Mouse (Mus musculus) hindbrain, embryonic 11.5 days (tissue): Measurements from ENCODE around the gene Slc35c2. TPM values are rescaled to one million over a fixed set of nuclear protein-coding genes. Genes with fewer than 3 reads are reported as not detected.

Source experiments
- ATAC-seq: fragments of 200-750 bp; cut with Nextera tagmentation; 2 replicates; pipeline ENCODE4 v1.8.0; 2017; ENCODE audit warnings: mild to moderate bottlenecking, moderate TSS enrichment, moderate library complexity; ENCODE audit not compliant: low FRiP score
- DNase-seq: peaks from one replicate; pipeline ENCODE4 v3.0.0-alpha.2; 2015; ENCODE audit warnings: low spot score
- H3K27ac ChIP-seq: fragments of 300-500 bp; sonication (generic); 2 replicates; pipeline ENCODE4 v1.5.1; 2014; ENCODE audit warnings: mild to moderate bottlenecking, low read depth, low read length
- H3K27me3 ChIP-seq: fragments of 300-500 bp; sonication (generic); 2 replicates; pipeline ENCODE4 v1.6.1; 2014; ENCODE audit warnings: mild to moderate bottlenecking, low read length, moderate library complexity, mixed read lengths; ENCODE audit not compliant: control insufficient read depth, insufficient read depth
- H3K36me3 ChIP-seq: fragments of 300-500 bp; sonication (generic); 2 replicates; pipeline ENCODE4 v1.6.1; 2014; ENCODE audit warnings: mild to moderate bottlenecking, low read length, moderate library complexity, mixed read lengths; ENCODE audit not compliant: control insufficient read depth, insufficient read depth
- H3K4me1 ChIP-seq: fragments of 300-500 bp; sonication (generic); replicated peaks from 2 replicates; pipeline ENCODE4 v1.6.1; 2014; ENCODE audit warnings: low read length, mixed read lengths; ENCODE audit not compliant: control insufficient read depth, insufficient read depth
- H3K4me2 ChIP-seq: fragments of 300-500 bp; sonication (generic); replicated peaks from 2 replicates; pipeline ENCODE4 v1.6.1; 2014; ENCODE audit warnings: mild to moderate bottlenecking, low read depth, low read length
- H3K4me3 ChIP-seq: fragments of 300-500 bp; sonication (generic); 2 replicates; pipeline ENCODE4 v1.5.1; 2014; ENCODE audit warnings: low read depth, low read length
- H3K9ac ChIP-seq: fragments of 300-500 bp; sonication (generic); 2 replicates; pipeline ENCODE4 v1.6.1; 2014; ENCODE audit warnings: low read depth, low read length
- H3K9me3 ChIP-seq: fragments of 300-500 bp; sonication (generic); 2 replicates; pipeline ENCODE4 v1.6.1; 2016; ENCODE audit warnings: low read length; ENCODE audit not compliant: control insufficient read depth
- WGBS: fragments of 180-500 bp; shearing (Covaris S2); extraction: QIAGEN DNeasy Blood & Tissue Kit; methylation state at CpG from one replicate; pipeline ENCODE4 v1.1.7; 2014; 5-methylcytosine and 5-hydroxymethylcytosine counted together
- polyA plus RNA-seq: library from polyadenylated mRNA; unstranded; fragments of >200 nt; fragmentation: Nextera tagmentation; extraction: Ambion mirVana; gene quantifications from 2 replicates; pipeline ENCODE4 v1.2.1, GENCODE M21; 2014

Slc35c2 gene
- 45.8 and 51.0 TPM in 2 replicates for polyA plus RNA-seq

DNA sequence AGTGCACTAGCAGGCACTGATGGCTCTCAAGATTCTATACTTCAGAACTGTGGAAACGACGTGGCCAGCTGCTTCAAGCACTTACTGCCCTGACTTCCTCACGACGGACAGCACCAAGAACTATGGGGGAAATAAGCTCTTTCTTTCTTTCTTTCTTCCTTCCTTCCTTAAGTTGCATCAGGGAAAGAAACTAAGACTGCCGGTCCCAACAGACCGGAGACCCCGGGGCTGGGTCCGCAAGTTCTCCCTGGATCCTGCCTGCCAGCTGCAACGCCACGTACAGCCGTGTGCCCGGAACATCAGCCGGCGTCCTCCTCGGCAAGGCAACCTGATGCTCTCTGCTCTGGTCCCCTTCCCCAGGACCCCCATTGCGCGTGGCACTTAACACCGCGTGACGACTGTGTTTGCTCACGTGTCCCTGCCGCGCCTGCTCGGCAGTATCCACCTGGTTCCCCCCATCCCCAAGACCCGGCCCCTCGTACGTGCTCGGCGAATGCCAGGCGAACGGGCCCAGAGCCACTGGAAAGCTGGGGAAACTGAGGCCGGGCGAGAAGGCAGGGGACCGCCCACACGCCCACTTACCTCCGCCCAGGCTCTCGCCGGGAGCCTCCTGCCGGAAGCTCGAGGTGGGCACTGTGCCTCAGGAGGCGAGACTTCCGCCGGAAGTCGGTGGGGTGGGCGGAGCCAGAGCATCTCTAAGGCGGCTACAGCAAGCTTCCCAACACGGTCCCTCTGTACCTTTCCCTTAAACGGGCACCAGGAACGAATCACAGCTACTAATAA, at the start of gene Slc35c2:
Gene Slc35c2, minus strand, starts transcription at position 668 of the 783 bp plus-strand sequence.
- Histone ChIP-seq H3K4me2 (peak within 1 kb of the TSS; percentile 91), H3K4me1 (peaks cover 6% of the 10 kb centered on the region), H3K9ac (peak within 1 kb of the TSS; percentile 81), H3K27ac (peak within 1 kb of the TSS; percentile 17; the same call in 1 of the 2 replicates), H3K27me3 (no peaks in the 10 kb centered on the region), H3K36me3 (0 out of 2 replicates have a peak, but pooled peaks cover 2% of the 10 kb centered on the region), H3K9me3 (no peaks in the 10 kb centered on the region), H3K4me3 (peak within 1 kb of the TSS; percentile 82)
- DNase-seq (peak; percentile 97), ATAC-seq (peak; percentile 94)
- WGBS, result 1% methylated on average over 49 of the region's 49 CpGs

DNA sequence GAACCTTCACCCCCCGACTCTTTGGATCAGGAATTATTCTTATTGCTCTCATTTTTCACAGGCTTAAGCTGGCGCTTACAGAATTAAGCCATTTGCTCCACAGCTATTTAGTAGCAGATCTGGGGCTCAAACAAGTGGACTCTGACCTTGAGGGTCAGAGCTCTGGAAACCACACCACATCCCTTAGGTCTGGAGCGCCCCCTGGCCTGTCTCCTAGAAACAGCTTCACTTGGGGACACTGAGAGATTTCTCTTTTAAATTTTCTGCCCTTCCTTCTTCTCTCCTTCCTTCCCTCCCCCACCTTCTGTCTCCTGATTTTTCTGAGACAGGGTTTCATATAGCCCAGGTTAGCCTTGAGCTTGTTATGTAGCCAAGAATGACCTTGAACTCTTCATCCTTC, 49.5 kb upstream of the Slc35c2 start:
- no peaks in the 10 kb centered on the region for H3K36me3 ChIP-seq
- H3K27ac ChIP-seq, result no peak overlapping the region
- ATAC-seq (no peak), DNase-seq (peak; percentile 74)
- no peaks in the 10 kb centered on the region for H3K4me1 ChIP-seq
- no peak overlapping the region for H3K9ac ChIP-seq
- no peak overlapping the region for H3K4me3 ChIP-seq
- WGBS, result 23% methylated on average over 3 of the region's 3 CpGs
- H3K9me3 ChIP-seq, result no peaks in the 10 kb centered on the region
- H3K4me2 ChIP-seq, result no peak overlapping the region
- H3K27me3 ChIP-seq, result no peaks in the 10 kb centered on the region

DNA sequence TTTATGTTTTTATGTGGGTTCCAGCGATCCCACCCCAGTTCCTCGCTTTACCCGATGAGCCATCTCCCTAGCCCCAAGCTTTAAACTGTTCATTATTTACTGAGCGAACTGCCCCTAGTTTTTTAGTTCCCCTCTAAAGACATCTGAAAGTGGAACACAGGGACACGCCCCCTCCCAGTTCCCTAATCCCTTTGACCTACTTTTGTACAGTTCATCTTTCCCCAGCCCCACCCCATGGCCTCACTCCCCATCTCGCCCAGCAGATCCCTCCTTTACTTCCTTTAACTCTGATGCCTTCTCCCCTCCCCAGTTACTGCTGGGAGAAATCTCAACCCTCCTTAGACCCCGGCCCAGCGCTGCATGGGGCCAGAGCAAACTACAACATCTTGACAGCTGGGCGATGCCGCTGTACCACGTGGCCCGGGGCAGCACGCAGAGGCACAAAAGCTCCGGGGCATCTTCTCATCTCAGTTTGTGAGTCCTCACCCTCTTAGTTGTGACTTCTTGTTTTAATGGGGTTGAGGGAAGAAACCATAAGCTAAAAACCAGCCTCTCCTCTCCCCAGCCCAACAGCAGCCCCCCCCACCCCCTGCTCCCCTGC, 45.0 kb upstream of the Slc35c2 start:
- no peak for ATAC-seq
- no peak overlapping the region for H3K4me2 ChIP-seq
- H3K4me1 ChIP-seq, result no peaks in the 10 kb centered on the region
- H3K9ac ChIP-seq, result no peak overlapping the region
- 50% methylated on average over 14 of the region's 14 CpGs for WGBS
- no peaks in the 10 kb centered on the region for H3K9me3 ChIP-seq
- DNase-seq, result no peak
- H3K4me3 ChIP-seq, result no peak overlapping the region
- H3K27ac ChIP-seq, result no peak overlapping the region
- no peaks in the 10 kb centered on the region for H3K27me3 ChIP-seq
- no peaks in the 10 kb centered on the region for H3K36me3 ChIP-seq

DNA sequence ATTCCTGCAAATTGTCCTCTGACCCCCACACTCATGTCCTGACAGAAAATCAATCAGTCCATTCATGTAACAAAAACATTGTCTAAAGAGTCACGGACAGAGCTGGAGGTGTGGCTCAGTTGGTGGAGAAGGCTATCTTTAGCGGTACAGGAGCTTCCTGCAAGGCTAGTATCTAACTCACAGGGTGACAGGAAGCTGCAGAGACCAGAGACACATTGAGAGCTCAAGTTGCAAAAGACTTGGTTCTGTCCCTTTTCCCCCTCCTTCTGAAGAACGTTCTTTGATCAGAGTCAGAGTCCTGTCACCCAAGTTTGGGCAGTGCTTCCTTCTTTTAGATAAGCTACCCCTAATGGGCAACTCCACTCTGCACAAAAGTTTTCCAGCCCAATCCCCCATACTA, 42.0 kb upstream of the Slc35c2 start:
- H3K4me1 ChIP-seq, result peaks cover 6% of the 10 kb centered on the region; the same call in 1 of the 2 replicates
- ATAC-seq (no peak), DNase-seq (no peak)
- H3K9me3 ChIP-seq, result no peaks in the 10 kb centered on the region
- no peak overlapping the region for H3K4me2 ChIP-seq
- no peak overlapping the region for H3K27ac ChIP-seq
- WGBS, result 37% methylated on average over 3 of the region's 3 CpGs
- H3K36me3 ChIP-seq, result no peaks in the 10 kb centered on the region
- H3K4me3 ChIP-seq, result no peak overlapping the region
- H3K9ac ChIP-seq, result no peak overlapping the region
- H3K27me3 ChIP-seq, result no peaks in the 10 kb centered on the region

DNA sequence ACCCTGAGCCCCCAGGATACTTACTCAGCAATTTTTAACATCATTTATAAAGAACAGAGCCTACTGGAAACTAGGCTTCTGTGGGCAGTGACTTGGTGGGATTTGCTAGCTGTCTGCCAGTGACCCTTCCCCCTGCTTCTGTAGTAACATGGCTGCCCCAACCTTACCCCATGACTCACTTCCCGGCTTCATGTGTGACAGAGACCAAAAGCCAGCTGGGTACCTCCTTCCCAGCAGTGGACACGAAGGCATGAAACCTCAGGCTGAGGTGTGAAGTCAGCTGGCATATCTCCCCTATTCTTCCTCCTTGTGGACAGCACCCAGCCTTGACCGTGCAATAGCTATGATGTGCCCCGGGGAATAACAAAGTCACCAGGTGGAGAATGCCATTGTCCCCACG, 41.1 kb upstream of the Slc35c2 start:
- no peaks in the 10 kb centered on the region for H3K9me3 ChIP-seq
- no peak overlapping the region for H3K27ac ChIP-seq
- H3K36me3 ChIP-seq, result no peaks in the 10 kb centered on the region
- 79% methylated on average over 5 of the region's 5 CpGs for WGBS
- H3K9ac ChIP-seq, result no peak overlapping the region
- no peaks in the 10 kb centered on the region for H3K27me3 ChIP-seq
- no peak overlapping the region for H3K4me3 ChIP-seq
- peaks cover 6% of the 10 kb centered on the region; the same call in 1 of the 2 replicates for H3K4me1 ChIP-seq
- no peak overlapping the region for H3K4me2 ChIP-seq
- ATAC-seq (no peak), DNase-seq (no peak)

DNA sequence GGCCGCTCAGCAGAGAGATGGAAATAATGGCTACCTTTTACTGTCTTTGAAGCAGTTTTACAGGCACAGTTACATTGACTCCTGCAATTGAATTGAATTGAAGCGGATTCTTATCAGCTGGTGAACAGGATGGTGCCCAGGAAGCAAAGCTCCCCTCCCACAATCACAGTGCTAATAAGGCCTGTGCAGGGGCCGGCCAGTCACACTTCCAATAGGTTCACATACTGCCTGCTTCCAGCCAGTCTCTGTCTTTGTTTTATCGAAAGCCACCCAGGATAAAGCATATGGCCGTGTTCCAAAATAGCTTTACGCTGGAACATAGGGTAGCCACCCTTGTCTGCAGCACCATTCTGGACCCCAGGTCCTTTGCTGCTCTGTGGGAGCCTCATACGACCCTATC, 39.7 kb upstream of the Slc35c2 start:
- Histone ChIP-seq H3K4me2 (peak overlapping the region; percentile 89; the same call in 1 of the 2 replicates), H3K36me3 (no peaks in the 10 kb centered on the region), H3K27ac (no peak overlapping the region), H3K27me3 (no peaks in the 10 kb centered on the region), H3K9me3 (no peaks in the 10 kb centered on the region), H3K9ac (no peak overlapping the region; the same call in 1 of the 2 replicates), H3K4me1 (peaks cover 6% of the 10 kb centered on the region; the same call in 1 of the 2 replicates), H3K4me3 (peak overlapping the region; percentile 87; the same call in 1 of the 2 replicates)
- ATAC-seq (no peak), DNase-seq (no peak)
- 64% methylated on average over 7 of the region's 7 CpGs for WGBS

DNA sequence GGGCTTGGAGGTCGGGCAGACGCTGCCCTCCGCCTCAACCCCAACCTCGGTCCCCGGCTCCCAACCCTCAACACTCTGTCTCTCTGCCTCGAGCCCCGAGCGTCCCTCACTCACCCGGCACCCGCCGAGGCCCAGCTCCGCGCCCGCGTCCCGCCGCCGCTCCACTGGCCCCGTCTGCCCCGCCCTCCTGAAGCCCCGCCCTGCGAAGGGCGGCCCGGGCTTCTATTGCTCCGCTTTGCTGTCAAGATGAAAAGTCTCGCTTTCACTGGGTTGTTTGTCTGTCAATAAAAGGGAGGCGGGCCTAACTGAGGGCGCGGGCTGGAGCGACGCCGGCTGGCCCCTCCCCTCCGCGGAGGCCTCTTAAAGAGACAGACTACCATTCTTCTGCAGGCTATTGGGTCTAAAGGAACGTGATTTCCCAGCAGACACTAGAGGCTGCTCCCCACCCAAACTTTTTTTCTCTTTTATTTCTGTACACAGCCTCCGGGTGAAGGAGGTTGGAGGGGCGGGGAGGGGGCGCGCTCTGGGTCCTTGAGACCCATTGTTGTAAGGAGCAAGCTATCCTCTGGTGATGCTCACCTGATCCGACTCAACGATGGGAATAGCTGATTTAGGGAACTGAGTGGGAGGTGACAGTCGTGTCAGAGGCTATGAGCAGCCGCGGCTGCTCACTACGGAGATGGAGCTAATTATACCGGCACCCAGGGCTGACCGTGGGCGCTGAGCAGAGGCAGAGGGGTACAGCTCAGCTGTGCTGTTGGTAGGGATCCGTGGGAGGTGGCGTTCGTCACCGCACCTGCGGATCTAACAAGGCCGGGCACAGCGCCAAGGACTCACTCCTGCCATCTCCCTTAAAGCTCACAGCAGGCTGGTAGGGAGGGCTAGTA, 38.9 kb upstream of the Slc35c2 start, which contains the start of gene Elmo2:
Gene Elmo2, minus strand, starts transcription at position 176 of the 887 bp plus-strand sequence.
- no peaks in the 10 kb centered on the region for H3K27me3 ChIP-seq
- ATAC-seq, result peak; percentile 97
- H3K4me2 ChIP-seq, result peak within 1 kb of the TSS; percentile 89
- H3K27ac ChIP-seq, result peak within 1 kb of the TSS; percentile 68
- peak within 1 kb of the TSS; percentile 87 for H3K4me3 ChIP-seq
- no peaks in the 10 kb centered on the region for H3K36me3 ChIP-seq
- under 1% methylated on average over 55 of the region's 55 CpGs for WGBS
- no peaks in the 10 kb centered on the region for H3K9me3 ChIP-seq
- peak; percentile 97 for DNase-seq
- peak within 1 kb of the TSS; percentile 92 for H3K9ac ChIP-seq
- H3K4me1 ChIP-seq, result peaks cover 9% of the 10 kb centered on the region; the same call in 1 of the 2 replicates
